Mouse (Mus musculus): ENCODE data around the gene Pde7b. TPM values are rescaled to one million over a fixed set of nuclear protein-coding genes. Genes with fewer than 3 reads are reported as not detected.

Gene Pde7b
- polyA plus RNA-seq, 1 experiment from 2014 or later = 3.3 TPM

DNA sequence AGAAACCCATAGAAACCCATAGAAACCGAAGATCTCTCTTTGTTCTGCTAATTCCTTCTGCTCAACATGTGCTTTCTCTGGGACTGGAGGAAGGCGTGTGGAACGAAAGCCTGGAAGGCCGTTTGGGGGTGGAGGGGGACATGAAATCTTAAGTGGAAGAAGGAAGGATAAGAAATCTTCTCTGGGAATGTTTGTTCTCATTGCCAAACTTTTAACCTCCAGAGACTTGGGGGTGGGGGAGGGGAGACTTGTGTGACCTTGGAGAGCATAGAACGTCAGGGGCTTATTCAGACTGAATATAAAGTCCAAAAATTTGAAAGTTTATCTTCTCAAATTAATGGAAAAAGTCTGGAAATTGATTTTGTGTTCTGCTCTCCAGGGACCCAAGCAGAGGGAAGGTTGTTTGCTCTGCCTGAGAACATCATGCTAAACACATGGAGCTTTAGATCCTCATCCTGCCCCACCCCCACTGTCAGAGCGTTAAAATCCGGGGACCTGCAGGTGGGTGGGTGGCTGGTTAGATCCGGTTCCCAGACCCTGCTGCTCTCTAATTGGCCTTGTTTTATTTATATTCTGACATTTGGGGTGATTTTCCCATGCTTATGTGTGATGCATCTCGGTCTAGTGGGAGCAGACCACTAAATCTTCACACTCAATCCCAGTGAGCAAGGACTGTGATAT is 217.0 kb downstream of the Pde7b start:
- WGBS = 50% methylated on average over 9 of the region's 9 CpGs
- ATAC-seq (ENCODE audit: insufficient read depth, low FRiP score) = no peak
- H3K36me3 ChIP-seq (ENCODE audit: control insufficient read depth, insufficient read depth, low read length) = no peaks in the 10 kb centered on the region
- no peak overlapping the region for H3K4me2 ChIP-seq (ENCODE audit: low read depth, low read length)
- no peaks in the 10 kb centered on the region; the same call in 1 of the 2 replicates for H3K9me3 ChIP-seq (replicated peaks; ENCODE audit: control insufficient read depth, low read length)
- H3K9ac ChIP-seq (ENCODE audit: low read length) = no peak overlapping the region
- H3K4me3 ChIP-seq (replicated peaks; ENCODE audit: low read length) = no peak overlapping the region
- peaks cover 3% of the 10 kb centered on the region; the same call in 1 of the 2 replicates for H3K4me1 ChIP-seq (ENCODE audit: control insufficient read depth, insufficient read depth, low read length)
- no peak overlapping the region; the same call in 1 of the 2 replicates for H3K27ac ChIP-seq (ENCODE audit: low read length)
- no peaks in the 10 kb centered on the region for H3K27me3 ChIP-seq (ENCODE audit: control insufficient read depth, insufficient read depth, low read length)

DNA sequence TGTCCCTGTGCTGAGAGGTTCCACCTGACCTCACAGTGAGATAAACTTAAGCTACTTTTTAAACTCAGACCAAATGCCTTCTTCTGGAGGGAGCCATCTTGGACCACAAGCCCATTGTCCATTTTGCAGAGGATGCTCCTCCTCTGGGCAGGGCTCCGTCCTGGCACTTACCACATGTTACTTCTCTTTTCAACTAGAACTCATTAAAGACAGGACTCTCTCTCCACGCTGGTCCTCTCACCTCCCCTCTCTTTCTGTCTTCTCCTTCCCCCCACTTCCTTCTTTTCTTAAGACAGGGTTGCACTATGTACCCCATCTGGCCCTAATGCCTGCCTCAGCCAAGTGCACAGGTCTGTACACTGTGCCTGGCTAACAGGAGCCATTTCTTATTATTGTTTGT is 217.8 kb downstream of the Pde7b start:
- H3K9me3 ChIP-seq (replicated peaks; ENCODE audit: control insufficient read depth, low read length) = no peaks in the 10 kb centered on the region; the same call in 1 of the 2 replicates
- no peaks in the 10 kb centered on the region for H3K36me3 ChIP-seq (ENCODE audit: control insufficient read depth, insufficient read depth, low read length)
- no peak overlapping the region for H3K4me2 ChIP-seq (ENCODE audit: low read depth, low read length)
- no peak overlapping the region for H3K27ac ChIP-seq (ENCODE audit: low read length)
- 78% methylated on average over 2 of the region's 2 CpGs for WGBS
- no peak overlapping the region for H3K4me3 ChIP-seq (replicated peaks; ENCODE audit: low read length)
- ATAC-seq (ENCODE audit: insufficient read depth, low FRiP score) = no peak
- H3K9ac ChIP-seq (ENCODE audit: low read length) = no peak overlapping the region
- no peaks in the 10 kb centered on the region for H3K27me3 ChIP-seq (ENCODE audit: control insufficient read depth, insufficient read depth, low read length)
- H3K4me1 ChIP-seq (ENCODE audit: control insufficient read depth, insufficient read depth, low read length) = peaks cover 3% of the 10 kb centered on the region; the same call in 1 of the 2 replicates

DNA sequence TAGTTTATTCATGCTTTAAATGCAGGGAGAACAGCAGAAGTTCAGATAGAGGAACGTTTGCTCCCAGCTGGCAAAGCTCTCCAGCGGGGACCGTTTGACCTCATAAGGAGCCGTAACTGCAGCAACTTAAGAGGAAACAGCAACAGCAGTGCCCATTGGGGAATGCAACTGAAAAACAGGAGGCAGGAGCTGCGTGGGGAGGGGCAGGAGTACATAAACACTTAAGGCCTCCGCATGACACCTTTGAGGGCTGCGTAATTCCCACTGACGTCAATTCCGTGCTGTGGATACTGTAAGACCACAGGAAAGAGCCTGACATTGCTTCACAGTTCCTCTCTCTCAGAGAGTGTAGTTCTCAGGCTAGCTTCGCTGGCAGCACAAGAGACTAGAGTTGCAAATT is 219.4 kb downstream of the Pde7b start:
- Histone ChIP-seq H3K36me3 (ENCODE audit: control insufficient read depth, insufficient read depth, low read length) (no peaks in the 10 kb centered on the region), H3K4me2 (ENCODE audit: low read depth, low read length) (no peak overlapping the region), H3K4me1 (ENCODE audit: control insufficient read depth, insufficient read depth, low read length) (peaks cover 3% of the 10 kb centered on the region; the same call in 1 of the 2 replicates), H3K27ac (ENCODE audit: low read length) (no peak overlapping the region), H3K9me3 (replicated peaks; ENCODE audit: control insufficient read depth, low read length) (no peaks in the 10 kb centered on the region; the same call in 1 of the 2 replicates), H3K4me3 (replicated peaks; ENCODE audit: low read length) (no peak overlapping the region), H3K27me3 (ENCODE audit: control insufficient read depth, insufficient read depth, low read length) (no peaks in the 10 kb centered on the region), H3K9ac (ENCODE audit: low read length) (no peak overlapping the region)
- ATAC-seq (ENCODE audit: insufficient read depth, low FRiP score) = no peak
- WGBS = 69% methylated on average over 10 of the region's 10 CpGs

DNA sequence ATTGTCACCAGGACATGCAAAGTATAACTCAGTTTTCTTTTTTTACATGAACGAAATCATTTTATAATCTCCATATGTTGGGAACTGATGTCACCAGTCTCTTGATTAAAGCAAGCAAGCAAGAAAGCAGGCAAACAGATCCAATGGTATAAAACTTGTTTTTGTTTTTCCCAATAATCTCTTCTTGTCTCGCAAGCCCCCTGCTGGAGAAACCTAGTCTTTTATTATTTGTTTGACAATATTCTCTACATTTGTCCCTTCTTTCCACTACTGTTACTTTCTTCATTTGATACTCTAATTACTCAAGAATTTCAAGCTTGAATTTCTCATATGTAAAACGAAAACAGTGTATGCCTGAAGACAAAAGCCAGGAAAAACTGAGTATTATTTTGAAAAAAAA is 220.1 kb downstream of the Pde7b start:
- Histone ChIP-seq H3K4me1 (ENCODE audit: control insufficient read depth, insufficient read depth, low read length) (peaks cover 3% of the 10 kb centered on the region; the same call in 1 of the 2 replicates), H3K9me3 (replicated peaks; ENCODE audit: control insufficient read depth, low read length) (no peaks in the 10 kb centered on the region; the same call in 1 of the 2 replicates), H3K27ac (ENCODE audit: low read length) (no peak overlapping the region), H3K36me3 (ENCODE audit: control insufficient read depth, insufficient read depth, low read length) (no peaks in the 10 kb centered on the region), H3K27me3 (ENCODE audit: control insufficient read depth, insufficient read depth, low read length) (no peaks in the 10 kb centered on the region), H3K9ac (ENCODE audit: low read length) (no peak overlapping the region), H3K4me3 (replicated peaks; ENCODE audit: low read length) (no peak overlapping the region), H3K4me2 (ENCODE audit: low read depth, low read length) (no peak overlapping the region)
- 85% methylated on average over 3 of the region's 3 CpGs for whole genome bisulfite sequencing
- no peak for ATAC-seq (ENCODE audit: insufficient read depth, low FRiP score)

DNA sequence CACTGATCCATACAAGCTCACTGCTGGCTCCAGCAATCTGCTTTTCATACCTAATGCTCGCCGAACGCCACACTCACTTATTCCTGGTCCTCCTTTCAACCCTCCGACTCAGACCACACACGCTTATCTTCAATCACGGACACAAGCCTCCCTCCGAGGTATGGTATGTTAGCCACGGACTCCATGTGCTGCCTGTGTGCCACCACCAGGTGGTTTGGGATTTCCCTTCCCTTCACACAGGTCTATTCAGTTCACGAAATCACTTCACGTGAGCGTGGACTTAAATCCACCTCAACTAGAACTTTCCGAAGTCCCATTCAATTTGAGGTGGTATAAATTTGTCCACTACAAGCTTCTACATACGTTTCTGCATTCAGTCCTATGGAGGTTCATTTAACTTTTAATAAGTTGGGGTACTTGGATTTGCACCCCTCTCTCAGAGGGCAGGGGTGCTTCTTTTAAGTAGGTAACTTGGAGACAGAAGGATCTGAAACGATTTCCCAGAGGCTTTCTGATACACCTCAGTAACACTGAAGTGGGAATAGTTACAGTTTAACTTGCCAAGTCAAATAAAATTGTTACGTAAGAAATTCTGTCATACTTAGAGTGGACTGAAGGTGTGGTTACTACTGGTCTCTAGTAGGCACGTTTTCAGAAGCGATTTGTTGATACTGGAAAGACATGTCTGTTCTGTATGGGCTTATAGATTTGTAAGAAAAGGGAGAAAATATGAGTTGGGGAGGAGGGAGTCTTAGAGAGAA is 221.4 kb downstream of the Pde7b start:
- Histone ChIP-seq H3K9ac (ENCODE audit: low read length) (no peak overlapping the region), H3K4me2 (ENCODE audit: low read depth, low read length) (peak overlapping the region; percentile 7; the same call in 1 of the 2 replicates), H3K4me3 (replicated peaks; ENCODE audit: low read length) (no peak overlapping the region), H3K27ac (ENCODE audit: low read length) (no peak overlapping the region), H3K27me3 (ENCODE audit: control insufficient read depth, insufficient read depth, low read length) (no peaks in the 10 kb centered on the region), H3K36me3 (ENCODE audit: control insufficient read depth, insufficient read depth, low read length) (no peaks in the 10 kb centered on the region), H3K4me1 (ENCODE audit: control insufficient read depth, insufficient read depth, low read length) (peaks cover 3% of the 10 kb centered on the region), H3K9me3 (replicated peaks; ENCODE audit: control insufficient read depth, low read length) (no peaks in the 10 kb centered on the region; the same call in 1 of the 2 replicates)
- ATAC-seq (ENCODE audit: insufficient read depth, low FRiP score) = peak; percentile 25; the same call in 1 of the 2 replicates
- 77% methylated on average over 17 of the region's 17 CpGs for WGBS

DNA sequence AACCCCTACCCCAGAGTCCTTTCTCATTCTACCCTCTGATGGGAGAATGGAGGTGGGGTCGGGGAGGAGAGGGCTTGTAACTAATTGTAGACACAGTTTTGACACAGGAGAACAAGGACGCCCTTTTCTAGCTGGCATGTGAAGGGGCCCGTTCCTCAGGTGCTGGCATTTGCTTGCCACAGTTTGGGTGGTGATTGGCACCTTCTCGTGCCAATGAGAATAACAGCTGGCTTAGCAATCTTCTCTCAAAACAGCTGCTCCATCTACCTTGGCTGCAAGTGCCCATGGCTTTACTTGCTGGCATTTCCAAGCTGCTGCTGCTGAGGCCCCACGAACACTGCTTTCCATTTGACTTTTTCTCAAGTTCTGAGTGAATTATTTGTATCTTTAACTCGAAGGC is 223.7 kb downstream of the Pde7b start:
- H3K4me3 ChIP-seq (replicated peaks; ENCODE audit: low read length) = no peak overlapping the region
- H3K4me1 ChIP-seq (ENCODE audit: control insufficient read depth, insufficient read depth, low read length) = no peaks in the 10 kb centered on the region; the same call in 1 of the 2 replicates
- H3K4me2 ChIP-seq (ENCODE audit: low read depth, low read length) = no peak overlapping the region
- WGBS = 79% methylated on average over 6 of the region's 6 CpGs
- no peaks in the 10 kb centered on the region for H3K27me3 ChIP-seq (ENCODE audit: control insufficient read depth, insufficient read depth, low read length)
- H3K9me3 ChIP-seq (replicated peaks; ENCODE audit: control insufficient read depth, low read length) = no peaks in the 10 kb centered on the region; the same call in 1 of the 2 replicates
- no peak overlapping the region for H3K27ac ChIP-seq (ENCODE audit: low read length)
- no peak overlapping the region for H3K9ac ChIP-seq (ENCODE audit: low read length)
- ATAC-seq (ENCODE audit: insufficient read depth, low FRiP score) = no peak
- no peaks in the 10 kb centered on the region for H3K36me3 ChIP-seq (ENCODE audit: control insufficient read depth, insufficient read depth, low read length)

DNA sequence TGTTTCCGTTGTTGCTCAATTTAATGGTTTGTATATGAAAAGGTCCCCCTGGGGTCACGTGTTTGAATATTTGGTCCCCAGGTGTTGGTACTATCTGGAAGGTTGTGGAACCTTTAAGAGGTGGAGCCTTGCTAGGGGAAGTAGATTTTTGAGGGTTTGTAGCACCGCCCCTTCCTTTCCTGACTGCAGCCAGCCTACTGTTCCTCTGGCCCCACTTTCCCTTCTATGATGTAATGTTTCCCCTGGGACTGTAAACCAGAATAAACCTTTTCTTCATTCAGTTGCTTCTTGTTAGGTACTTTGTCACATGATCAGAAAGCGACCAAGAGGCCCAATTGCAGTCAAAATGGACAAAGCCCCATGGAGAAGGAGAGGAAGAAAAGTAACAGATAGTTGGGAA is 229.8 kb downstream of the Pde7b start:
- Histone ChIP-seq H3K4me3 (replicated peaks; ENCODE audit: low read length) (no peak overlapping the region), H3K27ac (ENCODE audit: low read length) (no peak overlapping the region), H3K9ac (ENCODE audit: low read length) (no peak overlapping the region), H3K4me1 (ENCODE audit: control insufficient read depth, insufficient read depth, low read length) (no peaks in the 10 kb centered on the region; the same call in 1 of the 2 replicates), H3K4me2 (ENCODE audit: low read depth, low read length) (no peak overlapping the region), H3K9me3 (replicated peaks; ENCODE audit: control insufficient read depth, low read length) (no peaks in the 10 kb centered on the region), H3K36me3 (ENCODE audit: control insufficient read depth, insufficient read depth, low read length) (no peaks in the 10 kb centered on the region), H3K27me3 (ENCODE audit: control insufficient read depth, insufficient read depth, low read length) (no peaks in the 10 kb centered on the region)
- 90% methylated on average over 4 of the region's 4 CpGs for WGBS
- no peak for ATAC-seq (ENCODE audit: insufficient read depth, low FRiP score)

DNA sequence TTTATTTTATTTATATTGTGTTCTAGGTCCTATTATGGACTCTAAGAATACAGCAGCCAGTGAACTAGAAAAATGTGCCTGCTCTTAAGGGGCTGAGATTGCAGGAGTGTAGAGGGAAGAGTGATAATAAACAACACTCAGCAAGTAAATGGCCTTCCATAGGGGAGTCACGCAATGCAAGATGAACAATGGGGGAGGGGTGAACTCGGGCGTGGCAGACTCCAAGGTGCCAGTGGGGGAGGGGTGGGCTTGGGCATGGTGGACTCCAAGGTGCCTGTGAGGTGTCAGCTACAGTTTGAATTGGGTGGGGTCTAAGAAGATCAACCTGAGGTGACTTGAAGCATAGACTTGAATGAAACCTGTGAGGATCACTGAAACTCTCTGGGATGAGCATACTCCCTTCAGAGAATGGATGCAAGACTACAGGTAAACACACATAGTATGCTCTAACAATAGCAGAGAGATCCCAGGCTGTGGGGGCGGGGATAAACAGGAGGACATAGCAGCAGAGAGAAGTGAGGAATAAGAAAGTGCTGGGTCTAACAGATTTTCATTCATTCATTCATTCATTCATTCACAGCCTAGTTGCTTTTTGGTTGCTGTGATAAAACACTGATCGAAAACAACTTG is 230.9 kb downstream of the Pde7b start:
- Histone ChIP-seq H3K27me3 (ENCODE audit: control insufficient read depth, insufficient read depth, low read length) (no peaks in the 10 kb centered on the region), H3K36me3 (ENCODE audit: control insufficient read depth, insufficient read depth, low read length) (no peaks in the 10 kb centered on the region), H3K9ac (ENCODE audit: low read length) (no peak overlapping the region), H3K4me1 (ENCODE audit: control insufficient read depth, insufficient read depth, low read length) (no peaks in the 10 kb centered on the region), H3K4me2 (ENCODE audit: low read depth, low read length) (no peak overlapping the region), H3K4me3 (replicated peaks; ENCODE audit: low read length) (no peak overlapping the region), H3K9me3 (replicated peaks; ENCODE audit: control insufficient read depth, low read length) (no peaks in the 10 kb centered on the region), H3K27ac (ENCODE audit: low read length) (no peak overlapping the region)
- ATAC-seq (ENCODE audit: insufficient read depth, low FRiP score) = no peak
- WGBS = 80% methylated on average over 5 of the region's 5 CpGs

Measured in stomach, embryonic 16.5 days (tissue).